Mouse (Mus musculus) lung, postnatal 4 days (tissue): ENCODE data around the gene Timm17b.
A peak's percentile ranks its signal among the peaks of the same experiment; 100 is the strongest.

ENCODE experiments used
- DNase-seq, 2 experiments: peaks; one replicate each; pipeline ENCODE4 v3.0.0; 2021

The Timm17b gene

GRCm38 (mm10) chrX:7922032-7922431 lies 22.9 kb downstream of the Timm17b start:
- no peak for DNase-seq

GRCm38 (mm10) chrX:7926266-7926665 lies 27.1 kb downstream of the Timm17b start:
- no peak for DNase-seq

- no peak for DNase-seq
Observed at GRCm38 (mm10) chrX:7927116-7927515, 28.0 kb downstream of the Timm17b start.

- DNase-seq: no peak
Observed at GRCm38 (mm10) chrX:7928270-7928790, 29.2 kb downstream of the Timm17b start, which contains the start of gene Eras. Eras (minus strand) TSS chrX:7928607.

GRCm38 (mm10) chrX:7936874-7937273 lies 37.7 kb downstream of the Timm17b start:
- DNase-seq: no peak

- DNase-seq: no peak
Observed at GRCm38 (mm10) chrX:7937667-7938066, 38.5 kb downstream of the Timm17b start.

GRCm38 (mm10) chrX:7945618-7946017 lies 46.5 kb downstream of the Timm17b start:
- no peak for DNase-seq

- no peak for DNase-seq
Observed at GRCm38 (mm10) chrX:7947108-7947899, 48.1 kb downstream of the Timm17b start, which contains the start of gene Hdac6. Hdac6 (minus strand) TSS chrX:7947889.

GRCm38 (mm10) chrX:7947900-7948492 lies 48.8 kb downstream of the Timm17b start:
- DNase-seq: peak; percentile 93 to 97

- no peak for DNase-seq
Observed at GRCm38 (mm10) chrX:7950091-7950490, 50.9 kb downstream of the Timm17b start.
